Mouse (Mus musculus): ENCODE data around the gene Gm30302. TPM values are rescaled to one million over a fixed set of nuclear protein-coding genes. Genes with fewer than 3 reads are reported as not detected.

The Gm30302 gene
- polyA plus RNA-seq, 1 experiment, result not detected

DNA sequence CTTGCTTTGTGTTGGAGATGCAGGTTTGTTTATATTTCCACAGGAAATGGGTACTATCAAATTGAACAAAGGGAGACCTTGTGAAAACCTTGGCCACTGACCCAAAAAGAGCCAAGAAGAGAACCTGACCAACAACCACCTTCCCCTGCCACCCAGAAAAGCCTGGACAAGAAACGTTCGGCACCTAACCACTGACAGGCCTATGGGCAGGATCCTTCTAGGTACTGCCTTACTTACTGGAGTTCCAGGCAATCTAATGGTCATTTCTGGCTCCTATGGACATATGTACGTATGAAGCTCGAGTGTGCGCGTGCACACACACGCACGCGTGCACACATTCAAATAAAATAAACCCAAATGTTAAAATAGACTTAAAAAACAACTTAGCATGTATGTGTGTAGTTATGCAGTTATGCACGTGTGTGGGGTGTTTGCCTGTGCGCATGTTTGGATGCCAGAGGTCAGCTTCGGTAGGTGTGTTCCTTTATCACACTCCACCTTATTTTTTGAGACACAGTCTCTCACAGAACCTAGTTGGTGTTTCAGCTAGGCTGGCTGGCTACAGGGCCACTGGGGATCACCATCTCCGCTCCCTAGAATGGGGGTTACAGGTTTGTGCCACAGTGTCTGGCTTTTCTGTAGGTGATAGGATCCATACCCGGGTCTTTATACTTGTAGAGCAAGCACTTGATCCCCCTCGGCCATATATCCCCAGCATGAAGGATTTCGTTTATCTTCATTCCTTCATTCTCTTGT lies 57.3 kb downstream of the Gm30302 start:
- Histone ChIP-seq H3K36me3 (ENCODE audit: control insufficient read depth, insufficient read depth, low read length) (no peaks in the 10 kb centered on the region), H3K27ac (ENCODE audit: insufficient read depth, low read depth, low read length) (no peak overlapping the region), H3K4me1 (ENCODE audit: control insufficient read depth, insufficient read depth, low read length) (no peaks in the 10 kb centered on the region), H3K27me3 (replicated peaks; ENCODE audit: control insufficient read depth, insufficient read depth, low read length) (no peaks in the 10 kb centered on the region), H3K4me3 (ENCODE audit: insufficient read depth, low read depth, low read length) (no peak overlapping the region)
- 89% methylated on average over 16 of the region's 16 CpGs for WGBS
- TF ChIP-seq POLR2A (IDR thresholded peaks at IDR 0.05; ENCODE audit: low read depth, low read length) (no peak), CTCF (conservative IDR thresholded peaks at IDR 0.05; ENCODE audit: insufficient read depth, insufficient read length, low read depth, low read length) (no peak)
- no peak for DNase-seq

DNA sequence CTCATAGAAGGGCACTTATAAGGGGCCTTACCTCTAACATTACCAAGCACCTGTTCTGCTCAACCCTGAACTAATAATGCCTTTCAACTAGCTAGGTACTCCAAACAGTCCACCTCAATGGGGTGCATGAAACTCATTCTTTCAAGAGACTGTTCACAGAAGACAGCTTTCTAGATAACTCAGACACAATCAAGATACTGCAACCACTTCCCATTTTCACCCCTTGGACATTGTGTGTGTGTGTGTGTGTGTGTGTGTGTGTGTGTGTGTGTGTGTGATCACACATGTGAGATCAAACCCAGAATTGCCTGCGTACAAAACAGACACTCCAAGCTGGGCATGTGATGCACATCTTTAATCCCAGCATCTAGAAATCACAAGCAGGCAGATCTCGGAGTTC lies 60.8 kb downstream of the Gm30302 start:
- Histone ChIP-seq H3K4me1 (ENCODE audit: control insufficient read depth, insufficient read depth, low read length) (no peaks in the 10 kb centered on the region), H3K27me3 (replicated peaks; ENCODE audit: control insufficient read depth, insufficient read depth, low read length) (no peaks in the 10 kb centered on the region), H3K27ac (ENCODE audit: insufficient read depth, low read depth, low read length) (no peak overlapping the region), H3K4me3 (ENCODE audit: insufficient read depth, low read depth, low read length) (no peak overlapping the region), H3K36me3 (ENCODE audit: control insufficient read depth, insufficient read depth, low read length) (no peaks in the 10 kb centered on the region; the same call in none of the 2 replicates)
- no peak for TF ChIP-seq CTCF (conservative IDR thresholded peaks at IDR 0.05; ENCODE audit: insufficient read depth, insufficient read length, low read depth, low read length)
- TF ChIP-seq POLR2A (IDR thresholded peaks at IDR 0.05; ENCODE audit: low read depth, low read length), result no peak
- 78% methylated on average over 2 of the region's 2 CpGs for WGBS
- DNase-seq, result no peak

DNA sequence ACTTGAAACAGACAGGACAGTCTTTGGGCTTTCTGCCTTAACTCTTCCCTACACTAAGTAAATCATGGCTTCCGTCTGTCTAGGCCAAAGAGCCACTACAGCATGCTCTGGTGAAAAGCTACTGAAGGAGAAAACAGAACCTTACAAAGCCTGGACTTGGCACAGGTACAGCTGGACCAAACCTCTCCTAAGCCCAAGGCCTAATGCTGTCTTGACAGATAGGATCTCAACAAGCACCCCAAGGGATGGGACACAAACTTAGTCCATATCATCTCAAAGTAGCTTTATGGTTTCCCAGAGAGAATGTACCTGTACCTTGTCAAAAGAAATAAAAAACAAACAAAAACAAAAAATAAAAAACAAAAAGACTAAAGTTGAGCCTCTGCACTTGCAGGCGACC lies 62.4 kb downstream of the Gm30302 start:
- Histone ChIP-seq H3K4me1 (ENCODE audit: control insufficient read depth, insufficient read depth, low read length) (no peaks in the 10 kb centered on the region), H3K4me3 (ENCODE audit: insufficient read depth, low read depth, low read length) (no peak overlapping the region), H3K27ac (ENCODE audit: insufficient read depth, low read depth, low read length) (no peak overlapping the region), H3K27me3 (replicated peaks; ENCODE audit: control insufficient read depth, insufficient read depth, low read length) (no peaks in the 10 kb centered on the region), H3K36me3 (ENCODE audit: control insufficient read depth, insufficient read depth, low read length) (no peaks in the 10 kb centered on the region; the same call in none of the 2 replicates)
- DNase-seq, result no peak
- TF ChIP-seq CTCF (conservative IDR thresholded peaks at IDR 0.05; ENCODE audit: insufficient read depth, insufficient read length, low read depth, low read length) (no peak), POLR2A (IDR thresholded peaks at IDR 0.05; ENCODE audit: low read depth, low read length) (no peak)
- 88% methylated on average over 2 of the region's 2 CpGs for WGBS

Other genes starting within 250 kb of the Gm30302 start
- gene Omd, start 216.5 kb downstream of the Gm30302 start, polyA plus RNA-seq (2012; rRNA removed), result 0.69 and 0.70 TPM in 2 replicates
- gene Ogn, start 191.0 kb downstream of the Gm30302 start, polyA plus RNA-seq (2012; rRNA removed), result 8.8 and 10.9 TPM in 2 replicates
- gene Cenpp, start 146.2 kb downstream of the Gm30302 start, polyA plus RNA-seq (2012; rRNA removed), result 0.17 and 0.34 TPM in 2 replicates
- 1.3 and 2.3 TPM in 2 replicates for gene Nol8, start 145.9 kb downstream of the Gm30302 start, polyA plus RNA-seq (2012; rRNA removed)
- gene Iars, start 116.9 kb downstream of the Gm30302 start, polyA plus RNA-seq (2012; rRNA removed), result 16.9 and 19.5 TPM in 2 replicates

Measured in kidney, adult 2 months (tissue).